Mouse (Mus musculus): ENCODE results near the gene Hmcn2. TPM values are rescaled to one million over a fixed set of nuclear protein-coding genes. Genes with fewer than 3 reads are reported as not detected.
A peak's percentile ranks its signal among the peaks of the same experiment; 100 is the strongest.

Hmcn2 gene
- 1 to 10 TPM; 6.1 to 7.3 TPM for total RNA-seq (2021)
- long read RNA-seq, experiment 1, partial matches to known transcripts = 1 of 2 reads
- long read RNA-seq, experiment 1, other reads (novel, unspliced or antisense) = 1 of 2 reads
- long read RNA-seq, experiment 2 = 0 reads

GRCm38 (mm10) chr2:31314007-31314465, at the start of gene Hmcn2:
Hmcn2 (plus strand) TSS chr2:31314415.
- peak in 1 of 2 experiments; percentile 49 for DNase-seq

GRCm38 (mm10) chr2:31267447-31267846, 46.8 kb upstream of the Hmcn2 start:
- DNase-seq = no peak

- DNase-seq = no peak
These were observed 45.6 kb upstream of the Hmcn2 start for GRCm38 (mm10) chr2:31268631-31269030.

GRCm38 (mm10) chr2:31269188-31269587, 45.0 kb upstream of the Hmcn2 start:
- DNase-seq = no peak

GRCm38 (mm10) chr2:31269847-31270246, 44.4 kb upstream of the Hmcn2 start:
- no peak for DNase-seq

- DNase-seq = no peak
These were observed 43.7 kb upstream of the Hmcn2 start for GRCm38 (mm10) chr2:31270470-31270869.

- DNase-seq = no peak
These were observed 43.1 kb upstream of the Hmcn2 start for GRCm38 (mm10) chr2:31271071-31271470.

GRCm38 (mm10) chr2:31274993-31275392, 39.2 kb upstream of the Hmcn2 start:
- no peak for DNase-seq

- DNase-seq = peak in 1 of 2 experiments; percentile 18
These were observed 36.4 kb upstream of the Hmcn2 start for GRCm38 (mm10) chr2:31277810-31278209.

- no peak for DNase-seq
These were observed 35.7 kb upstream of the Hmcn2 start for GRCm38 (mm10) chr2:31278483-31278882.

GRCm38 (mm10) chr2:31281138-31281537, 33.1 kb upstream of the Hmcn2 start:
- DNase-seq = no peak

- no peak for DNase-seq
These were observed 31.9 kb upstream of the Hmcn2 start for GRCm38 (mm10) chr2:31282266-31282665.

GRCm38 (mm10) chr2:31282880-31283279, 31.3 kb upstream of the Hmcn2 start:
- no peak for DNase-seq

- DNase-seq = no peak
These were observed 29.7 kb upstream of the Hmcn2 start for GRCm38 (mm10) chr2:31284531-31284930.

GRCm38 (mm10) chr2:31291421-31291820, 22.8 kb upstream of the Hmcn2 start:
- DNase-seq = peak; percentile 35 to 81

GRCm38 (mm10) chr2:31294985-31295384, 19.2 kb upstream of the Hmcn2 start:
- DNase-seq = peak; percentile 57 to 87

GRCm38 (mm10) chr2:31296395-31296794, 17.8 kb upstream of the Hmcn2 start:
- DNase-seq = no peak

GRCm38 (mm10) chr2:31297602-31298268, 16.5 kb upstream of the Hmcn2 start:
- DNase-seq = peak; percentile 81 to 82

GRCm38 (mm10) chr2:31298814-31299213, 15.4 kb upstream of the Hmcn2 start:
- no peak for DNase-seq

GRCm38 (mm10) chr2:31299266-31299665, 14.9 kb upstream of the Hmcn2 start:
- DNase-seq = peak in 1 of 2 experiments; percentile 55

- DNase-seq = peak in 1 of 2 experiments; percentile 33
These were observed 14.2 kb upstream of the Hmcn2 start for GRCm38 (mm10) chr2:31299996-31300395.

GRCm38 (mm10) chr2:31303177-31303576, 11.0 kb upstream of the Hmcn2 start:
- no peak for DNase-seq

- peak in 1 of 2 experiments; percentile 63 for DNase-seq
These were observed 10.0 kb upstream of the Hmcn2 start for GRCm38 (mm10) chr2:31304191-31304590.

Data from heart, adult 18-20 months (tissue).